Mouse (Mus musculus) lung, embryonic 14.5 days (tissue): ENCODE results near the gene Aff3. TPM values are rescaled to one million over a fixed set of nuclear protein-coding genes. Genes with fewer than 3 reads are reported as not detected.

Experiments used
- ATAC-seq: fragments of 200-750 bp; cut with Nextera tagmentation; 2 replicates; pipeline ENCODE4 v1.8.0; 2017; ENCODE audit warnings: mild to moderate bottlenecking, moderate TSS enrichment, moderate library complexity; ENCODE audit not compliant: insufficient read depth
- DNase-seq: peaks from one replicate; pipeline ENCODE4 v3.0.0-alpha.2; 2015
- H3K27ac ChIP-seq: fragments of 300-500 bp; sonication (generic); 2 replicates; pipeline ENCODE4 v1.5.1; 2014; ENCODE audit warnings: low read depth, mild to moderate bottlenecking, moderate library complexity
- H3K27me3 ChIP-seq: fragments of 300-500 bp; sonication (generic); 2 replicates; pipeline ENCODE4 v1.6.1; 2014; ENCODE audit warnings: low read length, control low read depth; ENCODE audit not compliant: insufficient read depth
- H3K36me3 ChIP-seq: fragments of 300-500 bp; sonication (generic); 2 replicates; pipeline ENCODE4 v1.6.1; 2014; ENCODE audit warnings: control low read depth; ENCODE audit not compliant: insufficient read depth
- H3K4me1 ChIP-seq: fragments of 300-500 bp; sonication (generic); 2 replicates; pipeline ENCODE4 v1.6.1; 2014; ENCODE audit warnings: antibody characterized with exemption, control low read depth; ENCODE audit not compliant: insufficient read depth
- H3K4me2 ChIP-seq: fragments of 300-500 bp; sonication (generic); 2 replicates; pipeline ENCODE4 v1.6.1; 2014; ENCODE audit warnings: mild to moderate bottlenecking
- H3K4me3 ChIP-seq: fragments of 300-500 bp; sonication (generic); 2 replicates; pipeline ENCODE4 v1.5.1; 2014; ENCODE audit warnings: low read depth, low read length
- H3K9ac ChIP-seq: fragments of 300-500 bp; sonication (generic); 2 replicates; pipeline ENCODE4 v1.6.1; 2014
- H3K9me3 ChIP-seq: fragments of 300-500 bp; sonication (generic); 2 replicates; pipeline ENCODE4 v1.6.1; 2016; ENCODE audit warnings: low read depth, low read length, control low read depth
- CTCF ChIP-seq: IDR thresholded peaks from 2 replicates; pipeline ENCODE4 v1.5.1; 2016; ENCODE audit warnings: antibody characterized with exemption, low read depth
- WGBS: fragments of 180-500 bp; shearing (Covaris S2); extraction: QIAGEN DNeasy Blood & Tissue Kit; methylation state at CpG from one replicate; pipeline ENCODE4 v1.1.7; 2014; 5-methylcytosine and 5-hydroxymethylcytosine counted together
- polyA plus RNA-seq: library from polyadenylated mRNA; unstranded; fragments of >200 nt; fragmentation: Nextera tagmentation; extraction: Ambion mirVana; gene quantifications from 2 replicates; pipeline ENCODE4 v1.2.1, GENCODE M21; 2014

Gene Aff3
- polyA plus RNA-seq, 1 experiment from 2014 or later = 15.2 TPM

- ATAC-seq (no peak), DNase-seq (no peak)
- Histone ChIP-seq H3K27me3 (peaks cover 6% of the 10 kb centered on the region; the same call in 1 of the 2 replicates), H3K9me3 (no peaks in the 10 kb centered on the region), H3K4me3 (no peak overlapping the region), H3K36me3 (no peaks in the 10 kb centered on the region), H3K4me1 (peaks cover 12% of the 10 kb centered on the region), H3K9ac (no peak overlapping the region), H3K27ac (no peak overlapping the region), H3K4me2 (no peak overlapping the region)
- TF ChIP-seq CTCF = no peak
- WGBS = 79% methylated on average over 16 of the region's 16 CpGs
These were observed 32.1 kb downstream of the Aff3 start for GRCm38 (mm10) chr1:38632461-38633180.

DNA sequence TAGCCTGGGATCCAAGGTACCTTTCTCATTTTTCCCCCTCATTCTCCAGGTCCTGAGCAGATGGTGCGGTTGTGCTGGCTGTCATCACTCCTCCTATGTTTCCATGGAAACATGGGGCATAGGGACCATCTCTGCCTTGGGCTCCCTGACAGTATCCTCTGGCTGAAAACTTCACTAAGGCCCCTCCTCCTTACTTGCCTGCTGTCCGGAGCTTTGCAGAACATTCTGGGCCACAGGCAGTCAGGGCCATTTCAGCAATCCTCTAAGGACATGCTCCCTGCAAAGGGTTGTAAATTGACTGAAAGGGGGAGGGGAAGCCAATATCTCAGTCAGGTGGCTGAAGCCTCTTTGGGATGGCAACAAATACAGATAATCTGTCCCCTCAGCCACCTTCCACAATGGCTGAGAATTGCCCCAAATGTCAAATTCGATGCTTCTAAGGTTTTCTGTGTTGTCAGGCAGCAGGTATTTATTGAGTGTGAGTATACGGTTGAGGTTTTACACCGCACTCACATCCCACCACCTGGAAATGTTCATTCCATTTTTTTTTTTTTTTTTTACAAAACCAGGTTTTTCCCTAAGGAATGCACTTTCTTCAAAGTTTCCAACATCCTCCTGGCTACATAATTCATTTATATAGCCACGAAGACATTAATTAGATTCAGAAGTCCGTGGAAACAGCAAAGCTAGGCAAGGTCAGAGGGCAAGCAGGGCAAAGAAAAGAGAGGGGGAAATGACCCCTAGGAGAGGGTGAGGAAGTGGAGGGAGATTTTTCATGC is 33.1 kb downstream of the Aff3 start:
- Histone ChIP-seq H3K36me3 (no peaks in the 10 kb centered on the region), H3K9me3 (no peaks in the 10 kb centered on the region), H3K9ac (no peak overlapping the region), H3K27ac (no peak overlapping the region), H3K4me1 (peaks cover 12% of the 10 kb centered on the region), H3K27me3 (peaks cover 7% of the 10 kb centered on the region), H3K4me2 (no peak overlapping the region), H3K4me3 (no peak overlapping the region)
- ATAC-seq = no peak
- no peak for DNase-seq
- WGBS = 40% methylated on average over 7 of the region's 7 CpGs
- no peak for TF ChIP-seq CTCF

DNA sequence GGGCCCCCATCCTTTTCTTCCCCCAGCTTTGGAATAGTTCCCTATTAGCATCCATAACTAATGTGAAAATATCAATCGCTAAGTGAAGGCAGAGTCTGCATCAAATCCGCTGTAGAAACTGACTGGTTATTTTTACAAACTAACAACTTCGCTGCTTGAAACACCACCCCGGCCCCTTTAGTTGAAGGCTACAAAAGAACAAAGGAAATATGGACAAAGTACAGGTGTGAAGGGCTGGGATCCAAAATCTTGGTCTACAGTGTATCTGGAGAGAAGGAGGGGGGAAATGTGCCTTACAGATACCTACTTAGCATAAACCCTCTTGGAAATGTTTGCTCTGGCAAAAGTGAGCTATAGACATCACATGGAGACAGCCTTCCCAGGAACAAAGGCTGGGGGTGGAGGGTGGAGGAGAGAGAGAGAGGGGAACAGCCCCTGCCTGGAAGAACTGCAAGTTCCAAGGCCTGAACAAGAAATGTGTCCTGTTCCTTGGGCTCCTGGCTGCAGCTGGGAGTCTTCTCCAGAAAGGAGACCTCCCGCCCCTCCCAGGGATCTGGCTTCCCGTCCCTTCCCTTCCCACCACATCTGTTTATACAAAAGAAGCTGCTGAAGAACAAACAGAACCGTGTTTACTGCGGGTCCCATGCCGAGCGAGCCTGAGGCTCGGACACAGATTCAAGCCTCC is 35.7 kb downstream of the Aff3 start:
- H3K36me3 ChIP-seq = no peaks in the 10 kb centered on the region
- peaks cover 18% of the 10 kb centered on the region for H3K27me3 ChIP-seq
- H3K9ac ChIP-seq = no peak overlapping the region
- no peaks in the 10 kb centered on the region for H3K9me3 ChIP-seq
- peak overlapping the region; percentile 94 for H3K4me2 ChIP-seq
- peak; percentile 42 for ATAC-seq
- WGBS = 20% methylated on average over 11 of the region's 11 CpGs
- no peak for TF ChIP-seq CTCF
- H3K4me3 ChIP-seq = no peak overlapping the region
- peak overlapping the region; percentile 98 for H3K27ac ChIP-seq
- peak; percentile 79 for DNase-seq
- peaks cover 16% of the 10 kb centered on the region for H3K4me1 ChIP-seq

- WGBS = 29% methylated on average over 8 of the region's 8 CpGs
- TF ChIP-seq CTCF = peak; percentile 12; the same call in 1 of the 2 replicates
- Histone ChIP-seq H3K9ac (peak overlapping the region; percentile 83), H3K36me3 (no peaks in the 10 kb centered on the region), H3K27ac (peak overlapping the region; percentile 98), H3K4me3 (peak overlapping the region; percentile 74), H3K4me1 (peaks cover 16% of the 10 kb centered on the region), H3K4me2 (peak overlapping the region; percentile 94), H3K27me3 (peaks cover 18% of the 10 kb centered on the region), H3K9me3 (no peaks in the 10 kb centered on the region)
- peak; percentile 39 for DNase-seq
- no peak for ATAC-seq
These were observed 36.3 kb downstream of the Aff3 start for GRCm38 (mm10) chr1:38628426-38628825.

DNA sequence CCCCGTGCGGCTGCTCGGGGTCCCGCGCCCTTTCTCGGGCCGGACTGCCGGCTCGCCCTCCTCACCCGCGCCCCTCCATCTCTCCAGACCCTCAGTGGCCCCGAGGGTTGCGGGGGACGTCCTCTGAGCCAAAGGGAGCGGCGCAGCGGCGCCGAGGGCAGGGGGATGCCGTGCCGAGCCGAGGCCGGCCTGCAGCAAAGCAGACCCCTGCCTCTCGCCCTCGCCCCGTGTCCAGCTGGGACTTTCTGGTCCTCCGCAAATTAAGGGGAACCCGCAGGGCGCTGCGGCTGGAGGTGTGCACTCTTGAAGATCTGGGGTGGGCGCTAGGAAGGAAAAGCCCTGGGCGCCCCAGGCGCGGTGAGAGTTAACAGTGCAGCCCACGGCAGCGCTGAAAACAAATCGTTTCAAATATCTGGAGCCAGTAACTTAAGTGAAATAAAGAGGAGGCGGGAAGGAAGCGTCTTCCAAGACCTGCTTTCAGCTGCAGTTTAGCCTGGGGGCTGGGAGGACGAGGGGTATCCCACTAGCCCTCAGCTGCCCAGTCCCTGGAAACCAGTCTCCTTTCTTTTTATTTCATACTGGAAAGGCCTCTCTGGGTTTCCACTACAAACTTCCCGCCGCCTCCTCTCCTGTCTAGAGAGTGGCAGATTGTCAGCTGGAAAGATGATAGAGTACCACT is 36.9 kb downstream of the Aff3 start:
- WGBS = under 1% methylated on average over 42 of the region's 42 CpGs

GRCm38 (mm10) chr1:38626739-38627661 is 37.8 kb downstream of the Aff3 start:
- no peak for TF ChIP-seq CTCF
- peak; percentile 76 for ATAC-seq
- peaks cover 18% of the 10 kb centered on the region for H3K27me3 ChIP-seq

More for the DNA sequence above, 36.9 kb downstream of the Aff3 start:
- Histone ChIP-seq H3K9ac (peak overlapping the region; percentile 83), H3K27ac (peak overlapping the region; percentile 98), H3K4me1 (peaks cover 16% of the 10 kb centered on the region), H3K36me3 (no peaks in the 10 kb centered on the region), H3K4me2 (peak overlapping the region; percentile 94), H3K9me3 (no peaks in the 10 kb centered on the region), H3K27me3 (peaks cover 18% of the 10 kb centered on the region), H3K4me3 (peak overlapping the region; percentile 74)
- ATAC-seq = peak; percentile 59
- peak; percentile 78 for DNase-seq
- TF ChIP-seq CTCF = no peak

More at GRCm38 (mm10) chr1:38626739-38627661, 37.8 kb downstream of the Aff3 start:
- Histone ChIP-seq H3K9me3 (no peaks in the 10 kb centered on the region), H3K4me2 (peak overlapping the region; percentile 94), H3K4me3 (peak overlapping the region; percentile 74), H3K4me1 (peaks cover 16% of the 10 kb centered on the region), H3K9ac (peak overlapping the region; percentile 83), H3K36me3 (no peaks in the 10 kb centered on the region), H3K27ac (peak overlapping the region; percentile 98)
- WGBS = under 1% methylated on average over 128 of the region's 133 CpGs
- DNase-seq = peak; percentile 84
